Mouse (Mus musculus) hindbrain, embryonic 15.5 days (tissue): Measurements from ENCODE around the gene Pex10. TPM values are rescaled to one million over a fixed set of nuclear protein-coding genes. Genes with fewer than 3 reads are reported as not detected.

Experiments
- ATAC-seq: fragments of 200-750 bp; cut with Nextera tagmentation; 2 replicates; pipeline ENCODE4 v1.8.0; 2017; ENCODE audit warnings: low read depth, moderate number of reproducible peaks, moderate TSS enrichment; ENCODE audit not compliant: low FRiP score
- H3K27ac ChIP-seq: fragments of 300-500 bp; sonication (generic); replicated peaks from 2 replicates; pipeline ENCODE4 v1.5.1; 2015; ENCODE audit warnings: mild to moderate bottlenecking, inconsistent platforms
- H3K27me3 ChIP-seq: fragments of 300-500 bp; sonication (generic); 2 replicates; pipeline ENCODE4 v1.6.1; 2015; ENCODE audit warnings: control low read depth, inconsistent platforms
- H3K36me3 ChIP-seq: fragments of 300-500 bp; sonication (generic); 2 replicates; pipeline ENCODE4 v1.6.1; 2015; ENCODE audit warnings: control low read depth, inconsistent platforms
- H3K4me1 ChIP-seq: fragments of 300-500 bp; sonication (generic); replicated peaks from 2 replicates; pipeline ENCODE4 v1.6.1; 2015; ENCODE audit warnings: control low read depth, inconsistent platforms
- H3K4me2 ChIP-seq: fragments of 300-500 bp; sonication (generic); 2 replicates; pipeline ENCODE4 v1.6.1; 2015; ENCODE audit warnings: moderate library complexity, mild to moderate bottlenecking, inconsistent platforms
- H3K4me3 ChIP-seq: fragments of 300-500 bp; sonication (generic); 2 replicates; pipeline ENCODE4 v1.5.1; 2015; ENCODE audit warnings: mild to moderate bottlenecking, inconsistent platforms
- H3K9ac ChIP-seq: fragments of 300-500 bp; sonication (generic); 2 replicates; pipeline ENCODE4 v1.6.1; 2015; ENCODE audit warnings: inconsistent platforms
- H3K9me3 ChIP-seq: fragments of 300-500 bp; sonication (generic); 2 replicates; pipeline ENCODE4 v1.6.1; 2016; ENCODE audit warnings: control low read depth, inconsistent platforms
- WGBS: fragments of 180-500 bp; shearing (Covaris S2); methylation state at CpG from one replicate; pipeline ENCODE4 v1.1.7; 2015; 5-methylcytosine and 5-hydroxymethylcytosine counted together
- polyA plus RNA-seq: library from polyadenylated mRNA; unstranded; fragments of >200 nt; fragmentation: Nextera tagmentation; extraction: Ambion mirVana; gene quantifications from 2 replicates; pipeline ENCODE4 v1.2.1, GENCODE M21; 2015

Gene Pex10
- polyA plus RNA-seq = 22.3 and 23.9 TPM in 2 replicates

DNA sequence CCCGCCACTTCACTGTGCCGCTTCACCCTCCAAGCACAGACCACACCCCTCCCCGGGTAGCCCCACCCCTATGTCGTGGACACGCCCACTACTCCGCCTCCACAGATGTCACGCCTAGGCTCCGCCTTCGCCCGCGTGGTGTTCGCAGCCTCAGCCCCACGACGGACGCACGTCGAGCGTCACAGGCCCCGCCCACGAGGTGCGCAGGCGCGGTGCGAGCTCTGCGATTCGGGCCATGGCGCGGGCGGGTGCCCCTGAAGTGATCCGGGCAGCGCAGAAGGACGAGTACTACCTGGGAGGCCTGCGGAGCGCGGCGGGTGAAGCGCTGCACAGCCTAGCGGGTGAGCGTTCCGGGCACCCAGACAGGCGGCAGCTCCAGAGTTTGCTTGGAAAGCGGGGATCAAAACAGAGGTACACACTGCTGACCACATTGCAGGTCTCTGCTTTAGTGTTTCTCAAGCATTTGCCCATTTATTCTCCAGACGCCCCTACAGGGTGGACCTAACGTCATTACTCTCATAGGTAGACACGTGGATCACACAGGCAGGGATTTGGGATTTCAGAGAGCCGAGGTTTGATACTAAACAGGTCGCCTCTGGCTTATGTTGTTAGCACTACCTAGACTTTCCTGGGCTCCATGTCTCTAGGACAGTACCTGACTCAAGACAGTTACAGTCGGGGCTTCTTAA lies at the start of gene Pex10:
Pex10 (plus strand) TSS at position 183 of the 689 bp plus-strand sequence.
- Histone ChIP-seq H3K9ac (peak within 1 kb of the TSS; percentile 80), H3K4me3 (peak within 1 kb of the TSS; percentile 73), H3K27ac (peak within 1 kb of the TSS; percentile 82), H3K27me3 (no peaks in the 10 kb centered on the region), H3K9me3 (no peaks in the 10 kb centered on the region), H3K4me2 (peak within 1 kb of the TSS; percentile 81), H3K36me3 (peaks cover 30% of the 10 kb centered on the region), H3K4me1 (peaks cover 22% of the 10 kb centered on the region)
- peak; percentile 93 for ATAC-seq
- WGBS = 1% methylated on average over 48 of the region's 48 CpGs

GRCm38 (mm10) chr4:155017253-155017878 lies 49.5 kb upstream of the Pex10 start:
- Histone ChIP-seq H3K27ac (no peak overlapping the region), H3K4me2 (no peak overlapping the region), H3K9ac (no peak overlapping the region), H3K36me3 (no peaks in the 10 kb centered on the region), H3K27me3 (no peaks in the 10 kb centered on the region), H3K4me1 (peaks cover 49% of the 10 kb centered on the region), H3K9me3 (no peaks in the 10 kb centered on the region), H3K4me3 (no peak overlapping the region)
- no peak for ATAC-seq
- WGBS = 54% methylated on average over 11 of the region's 11 CpGs

DNA sequence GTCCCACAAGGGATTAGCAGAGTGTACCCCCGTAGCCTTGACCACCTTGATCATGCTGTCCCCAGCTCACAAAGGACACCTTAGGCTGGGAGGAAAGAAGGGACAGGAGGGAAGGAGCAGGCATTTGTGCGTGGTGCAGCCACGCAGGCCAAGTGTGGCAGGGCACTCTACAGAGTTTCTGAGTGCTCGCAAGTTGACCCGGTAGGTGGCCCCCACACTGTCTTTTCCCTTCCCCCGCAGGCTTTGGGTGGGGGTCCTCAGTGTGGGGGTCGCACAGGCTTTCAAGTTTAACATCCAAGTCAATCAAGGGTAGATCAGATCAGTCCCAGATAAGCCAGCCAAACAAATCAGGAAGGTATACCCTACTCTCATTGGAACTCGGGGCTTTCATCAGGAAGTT lies 48.8 kb upstream of the Pex10 start:
- no peak overlapping the region for H3K4me3 ChIP-seq
- H3K9ac ChIP-seq = no peak overlapping the region
- no peak overlapping the region for H3K4me2 ChIP-seq
- no peaks in the 10 kb centered on the region for H3K27me3 ChIP-seq
- WGBS = 78% methylated on average over 8 of the region's 8 CpGs
- no peaks in the 10 kb centered on the region for H3K9me3 ChIP-seq
- no peak overlapping the region for H3K27ac ChIP-seq
- H3K36me3 ChIP-seq = no peaks in the 10 kb centered on the region
- no peak for ATAC-seq
- peaks cover 48% of the 10 kb centered on the region for H3K4me1 ChIP-seq

GRCm38 (mm10) chr4:155018601-155019335 lies 48.0 kb upstream of the Pex10 start:
- H3K36me3 ChIP-seq = no peaks in the 10 kb centered on the region
- H3K27ac ChIP-seq = no peak overlapping the region
- H3K9ac ChIP-seq = no peak overlapping the region
- no peaks in the 10 kb centered on the region for H3K27me3 ChIP-seq
- 8% methylated on average over 15 of the region's 15 CpGs for WGBS
- ATAC-seq = 0 out of 2 replicates have a peak, but pooled peaks have one; percentile 36
- peaks cover 48% of the 10 kb centered on the region for H3K4me1 ChIP-seq
- H3K4me3 ChIP-seq = peak overlapping the region; percentile 10; the same call in 1 of the 2 replicates
- H3K9me3 ChIP-seq = no peaks in the 10 kb centered on the region
- peak overlapping the region; percentile 36 for H3K4me2 ChIP-seq

DNA sequence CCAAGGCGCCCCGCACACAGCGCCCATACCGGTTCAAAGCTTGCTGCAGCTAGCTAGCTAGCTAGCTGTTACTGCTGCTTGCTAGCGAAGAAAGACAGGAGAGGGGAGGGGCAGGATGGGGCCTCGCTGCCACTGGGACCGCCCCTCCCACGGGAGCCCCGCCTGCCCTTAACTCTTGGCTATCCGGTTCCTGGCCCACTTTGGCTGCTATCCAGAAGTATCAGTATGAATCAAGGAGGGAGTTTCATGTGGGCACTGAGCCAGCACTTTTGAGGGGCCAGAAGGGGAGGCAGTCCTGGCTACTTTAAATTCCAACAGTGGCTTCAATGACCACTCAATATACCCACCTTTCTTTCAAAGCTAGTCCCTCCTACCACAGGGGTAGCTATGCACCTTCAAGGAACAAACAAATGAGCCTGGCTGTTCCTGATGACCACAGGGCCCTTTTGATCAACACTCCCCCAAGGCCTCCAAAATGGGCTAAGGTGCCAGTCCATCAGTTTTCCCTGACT lies 47.4 kb upstream of the Pex10 start:
- Histone ChIP-seq H3K4me2 (peak overlapping the region; percentile 36), H3K27ac (no peak overlapping the region), H3K27me3 (no peaks in the 10 kb centered on the region), H3K4me1 (peaks cover 55% of the 10 kb centered on the region), H3K4me3 (peak overlapping the region; percentile 10; the same call in 1 of the 2 replicates), H3K9me3 (no peaks in the 10 kb centered on the region), H3K36me3 (no peaks in the 10 kb centered on the region), H3K9ac (no peak overlapping the region)
- WGBS = 2% methylated on average over 10 of the region's 10 CpGs
- 0 out of 2 replicates have a peak, but pooled peaks have one; percentile 16 for ATAC-seq

- Histone ChIP-seq H3K4me2 (no peak overlapping the region), H3K9me3 (no peaks in the 10 kb centered on the region), H3K4me3 (no peak overlapping the region), H3K4me1 (peaks cover 59% of the 10 kb centered on the region), H3K27me3 (no peaks in the 10 kb centered on the region), H3K27ac (no peak overlapping the region), H3K36me3 (no peaks in the 10 kb centered on the region), H3K9ac (no peak overlapping the region)
- ATAC-seq = no peak
- 89% methylated on average over 1 of the region's 1 CpGs for WGBS
Measured at GRCm38 (mm10) chr4:155020141-155020540, 46.7 kb upstream of the Pex10 start.

- no peak overlapping the region for H3K9ac ChIP-seq
- ATAC-seq = no peak
- no peak overlapping the region for H3K27ac ChIP-seq
- H3K4me2 ChIP-seq = no peak overlapping the region
- 33% methylated on average over 9 of the region's 9 CpGs for WGBS
- no peaks in the 10 kb centered on the region for H3K36me3 ChIP-seq
- H3K4me3 ChIP-seq = no peak overlapping the region
- no peaks in the 10 kb centered on the region for H3K27me3 ChIP-seq
- H3K9me3 ChIP-seq = no peaks in the 10 kb centered on the region
- H3K4me1 ChIP-seq = peaks cover 59% of the 10 kb centered on the region
Measured at GRCm38 (mm10) chr4:155020813-155021212, 46.0 kb upstream of the Pex10 start.

GRCm38 (mm10) chr4:155022228-155022855 lies 44.5 kb upstream of the Pex10 start:
- no peaks in the 10 kb centered on the region for H3K36me3 ChIP-seq
- no peak overlapping the region for H3K9ac ChIP-seq
- no peak overlapping the region for H3K4me2 ChIP-seq
- 79% methylated on average over 7 of the region's 7 CpGs for WGBS
- no peak overlapping the region for H3K27ac ChIP-seq
- peaks cover 56% of the 10 kb centered on the region for H3K4me1 ChIP-seq
- no peaks in the 10 kb centered on the region for H3K9me3 ChIP-seq
- no peak for ATAC-seq
- H3K4me3 ChIP-seq = no peak overlapping the region
- H3K27me3 ChIP-seq = no peaks in the 10 kb centered on the region

DNA sequence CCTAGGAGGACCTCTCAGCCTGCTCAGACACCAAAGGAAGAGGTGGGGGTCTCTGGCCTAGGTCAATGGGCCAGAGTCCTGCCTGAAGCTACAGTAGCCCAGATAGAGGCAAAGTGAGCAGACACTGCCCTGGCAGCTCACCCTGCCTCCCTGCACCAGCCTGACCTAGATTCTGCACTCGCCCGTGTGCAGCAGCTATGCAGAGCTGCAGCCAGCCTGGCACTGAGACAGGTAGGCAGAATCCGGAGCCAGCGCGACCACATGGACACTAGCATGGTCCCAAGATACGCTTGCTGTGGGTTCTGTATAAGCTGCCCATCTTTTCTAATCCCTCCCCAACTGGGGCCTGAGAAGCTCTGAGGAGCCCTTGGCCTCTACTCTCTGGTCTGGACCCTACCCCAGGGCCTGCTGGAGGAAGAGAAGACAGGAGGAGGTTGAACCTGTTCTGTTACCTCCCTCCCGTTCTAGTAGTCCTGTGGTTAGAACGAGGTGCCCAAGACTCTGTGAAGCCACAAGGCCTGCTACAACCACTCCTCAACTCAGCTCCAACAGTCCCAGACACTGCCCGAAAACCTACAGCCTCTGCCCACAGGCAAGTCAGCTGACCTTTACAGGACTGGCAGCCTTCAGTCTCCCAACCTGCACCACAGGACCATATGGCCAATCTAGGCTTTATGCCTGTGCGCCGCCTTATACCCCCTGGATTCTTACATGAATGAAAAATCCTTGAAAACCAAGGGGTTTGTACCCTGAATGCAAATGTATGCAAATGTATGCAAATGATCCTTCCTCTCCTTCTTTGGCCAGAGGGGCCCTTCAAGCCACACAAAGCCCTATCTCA lies 42.4 kb upstream of the Pex10 start:
- Histone ChIP-seq H3K4me3 (no peak overlapping the region), H3K4me2 (no peak overlapping the region), H3K36me3 (no peaks in the 10 kb centered on the region), H3K9ac (no peak overlapping the region), H3K9me3 (no peaks in the 10 kb centered on the region), H3K4me1 (peaks cover 42% of the 10 kb centered on the region), H3K27ac (peak overlapping the region; percentile 54), H3K27me3 (no peaks in the 10 kb centered on the region)
- 57% methylated on average over 11 of the region's 11 CpGs for WGBS
- ATAC-seq = no peak

DNA sequence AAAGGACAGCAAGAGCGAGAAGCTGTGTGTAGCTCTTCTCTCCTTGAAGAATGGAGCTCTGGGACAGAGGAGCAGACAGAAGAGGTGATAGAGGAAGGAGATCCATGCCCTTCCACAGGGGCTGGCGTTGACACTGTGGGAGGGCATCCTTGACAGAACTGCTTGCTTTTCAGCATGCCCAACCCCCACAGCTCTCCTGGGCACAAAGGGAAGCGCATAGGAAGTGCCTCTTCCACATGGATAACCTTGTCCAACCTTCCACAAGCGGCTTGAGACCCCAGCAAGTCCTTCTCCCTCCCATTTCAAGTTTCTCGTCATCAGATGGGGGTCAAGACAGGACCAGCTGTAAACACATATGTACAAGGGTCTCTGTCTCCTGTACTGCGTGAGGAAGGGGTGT lies 33.7 kb upstream of the Pex10 start:
- no peak for ATAC-seq
- H3K4me2 ChIP-seq = no peak overlapping the region
- H3K4me3 ChIP-seq = no peak overlapping the region
- peaks cover 38% of the 10 kb centered on the region for H3K4me1 ChIP-seq
- H3K9me3 ChIP-seq = no peaks in the 10 kb centered on the region
- no peak overlapping the region for H3K9ac ChIP-seq
- H3K36me3 ChIP-seq = no peaks in the 10 kb centered on the region
- H3K27ac ChIP-seq = no peak overlapping the region
- WGBS = 24% methylated on average over 6 of the region's 6 CpGs
- H3K27me3 ChIP-seq = peaks cover 7% of the 10 kb centered on the region; the same call in 1 of the 2 replicates

- peaks cover 7% of the 10 kb centered on the region; the same call in 1 of the 2 replicates for H3K27me3 ChIP-seq
- 29% methylated on average over 7 of the region's 7 CpGs for WGBS
- no peak overlapping the region for H3K27ac ChIP-seq
- H3K4me3 ChIP-seq = no peak overlapping the region
- no peak overlapping the region for H3K9ac ChIP-seq
- H3K36me3 ChIP-seq = no peaks in the 10 kb centered on the region
- H3K4me2 ChIP-seq = no peak overlapping the region
- H3K9me3 ChIP-seq = no peaks in the 10 kb centered on the region
- no peak for ATAC-seq
- H3K4me1 ChIP-seq = peaks cover 38% of the 10 kb centered on the region
Measured at GRCm38 (mm10) chr4:155034202-155034601, 32.6 kb upstream of the Pex10 start.
